Mouse (Mus musculus): ENCODE results near the gene Tmem135. TPM values are rescaled to one million over a fixed set of nuclear protein-coding genes. Genes with fewer than 3 reads are reported as not detected.

Tmem135 gene
- total and polyA plus RNA-seq, 3 experiments: 27.2 to 45.1 (median 43.2) TPM

DNA sequence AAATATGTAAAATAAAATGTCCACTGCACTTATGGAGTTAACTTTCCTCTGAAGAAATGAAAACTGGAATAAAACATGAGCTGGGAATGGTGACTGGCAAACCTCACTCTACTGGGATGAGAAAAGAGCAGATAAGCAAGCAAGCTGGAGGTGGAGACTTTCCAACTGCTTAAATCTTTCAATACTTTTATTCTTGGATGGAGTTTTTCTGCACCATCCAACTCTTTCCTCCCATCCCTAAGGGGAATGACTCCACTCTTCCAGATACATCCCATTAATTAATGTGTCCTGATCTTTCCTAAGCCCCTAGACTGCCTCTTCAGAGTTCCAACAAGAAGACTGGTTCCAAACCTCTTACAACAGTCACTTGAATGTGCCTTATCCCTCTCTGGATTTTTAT, 143.1 kb downstream of the Tmem135 start:
- intact Hi-C loops (cut with DNase I): loop anchor here (5.0 kb wide), 1 partner anchor 76 kb away; no protein-coding TSS in a partner anchor
- Histone ChIP-seq H3K9ac (ENCODE audit: low read depth, low read length) (no peak overlapping the region), H3K27me3 (ENCODE audit: control insufficient read depth, insufficient read depth, low read length) (no peaks in the 10 kb centered on the region), H3K4me1 (ENCODE audit: control insufficient read depth, insufficient read depth, low read length) (peaks cover 3% of the 10 kb centered on the region), H3K27ac (no peak overlapping the region), H3K36me3 (ENCODE audit: control insufficient read depth, insufficient read depth, low read length) (peaks cover 4% of the 10 kb centered on the region), H3K79me2 (replicated peaks; ENCODE audit: control insufficient read depth, insufficient read depth, low read length) (peaks cover 3% of the 10 kb centered on the region; the same call in 1 of the 2 replicates), H3K4me3 (no peak overlapping the region)
- TF ChIP-seq EP300 (IDR thresholded peaks at IDR 0.05; ENCODE audit: insufficient read depth, low read depth, low read length) (no peak), CTCF (IDR thresholded peaks at IDR 0.05) (no peak), POLR2A (IDR thresholded peaks at IDR 0.05; ENCODE audit: insufficient read depth, low read depth, low read length) (no peak)
- DNase-seq: no peak

DNA sequence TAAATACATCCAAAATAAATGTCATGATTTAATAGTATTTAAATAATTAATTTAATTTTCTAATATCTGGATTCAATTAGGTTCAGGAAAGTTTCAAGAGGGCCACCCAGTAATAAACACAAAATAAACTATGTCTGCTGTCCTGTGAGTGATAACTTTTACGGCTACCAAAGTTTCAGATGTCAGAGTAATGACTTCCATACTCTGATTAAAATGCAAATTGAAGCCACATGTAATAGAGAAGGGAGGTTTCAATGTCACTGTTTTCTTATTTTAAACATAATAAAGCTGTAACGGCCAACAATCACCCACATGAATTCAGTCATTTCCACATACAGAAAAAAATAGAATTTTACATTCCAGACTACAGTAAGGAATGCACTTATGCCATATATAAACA, 145.2 kb downstream of the Tmem135 start:
- H3K79me2 ChIP-seq (replicated peaks; ENCODE audit: control insufficient read depth, insufficient read depth, low read length): no peaks in the 10 kb centered on the region; the same call in 1 of the 2 replicates
- WGBS: 76% methylated on average over 2 of the region's 2 CpGs
- intact Hi-C loops (cut with DNase I): no loop called here
- 0 out of 2 replicates have a peak, but pooled peaks cover 2% of the 10 kb centered on the region for H3K36me3 ChIP-seq (ENCODE audit: control insufficient read depth, insufficient read depth, low read length)
- no peak overlapping the region for H3K4me3 ChIP-seq
- no peaks in the 10 kb centered on the region for H3K4me1 ChIP-seq (ENCODE audit: control insufficient read depth, insufficient read depth, low read length)
- TF ChIP-seq EP300 (IDR thresholded peaks at IDR 0.05; ENCODE audit: insufficient read depth, low read depth, low read length) (no peak), CTCF (IDR thresholded peaks at IDR 0.05) (no peak), POLR2A (IDR thresholded peaks at IDR 0.05; ENCODE audit: insufficient read depth, low read depth, low read length) (no peak)
- H3K27ac ChIP-seq: no peak overlapping the region
- no peak for DNase-seq
- no peaks in the 10 kb centered on the region for H3K27me3 ChIP-seq (ENCODE audit: control insufficient read depth, insufficient read depth, low read length)
- no peak overlapping the region for H3K9ac ChIP-seq (ENCODE audit: low read depth, low read length)

DNA sequence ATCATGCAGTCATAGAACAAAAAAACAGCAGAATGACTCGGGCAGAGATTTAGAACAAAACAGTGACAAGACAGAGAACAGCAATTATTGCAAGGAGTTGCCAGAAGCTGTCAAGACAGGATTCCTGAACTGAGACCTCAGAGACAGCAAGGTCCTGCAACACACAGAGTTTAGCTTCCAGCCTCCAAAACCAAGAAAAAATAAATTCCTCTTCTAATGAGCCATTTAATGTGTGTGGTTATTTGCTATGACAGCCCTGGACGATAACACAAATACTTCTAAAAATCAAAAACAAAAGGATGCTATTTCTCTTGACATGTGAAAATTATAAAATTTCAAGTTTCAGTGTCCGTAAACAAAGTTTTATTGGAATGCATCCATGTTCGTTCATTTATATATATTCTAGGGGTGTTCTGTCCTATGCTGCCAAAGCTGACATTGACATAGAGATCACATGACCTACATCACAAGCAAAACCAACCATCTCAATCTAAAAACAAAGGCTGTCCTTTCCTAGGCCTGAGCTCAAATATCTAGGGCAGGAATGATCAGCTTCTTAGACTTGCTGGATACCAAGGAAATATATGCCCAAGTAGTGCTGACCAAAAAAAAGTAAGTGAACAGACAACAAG, 146.0 kb downstream of the Tmem135 start:
- Histone ChIP-seq H3K79me2 (replicated peaks; ENCODE audit: control insufficient read depth, insufficient read depth, low read length) (no peaks in the 10 kb centered on the region; the same call in 1 of the 2 replicates), H3K27ac (no peak overlapping the region), H3K27me3 (ENCODE audit: control insufficient read depth, insufficient read depth, low read length) (no peaks in the 10 kb centered on the region), H3K4me3 (no peak overlapping the region), H3K36me3 (ENCODE audit: control insufficient read depth, insufficient read depth, low read length) (0 out of 2 replicates have a peak, but pooled peaks cover 2% of the 10 kb centered on the region), H3K9ac (ENCODE audit: low read depth, low read length) (no peak overlapping the region), H3K4me1 (ENCODE audit: control insufficient read depth, insufficient read depth, low read length) (no peaks in the 10 kb centered on the region)
- intact Hi-C loops (cut with DNase I): no loop called here
- DNase-seq: no peak
- 70% methylated on average over 4 of the region's 4 CpGs for WGBS
- TF ChIP-seq POLR2A (IDR thresholded peaks at IDR 0.05; ENCODE audit: insufficient read depth, low read depth, low read length) (no peak), CTCF (IDR thresholded peaks at IDR 0.05) (no peak), EP300 (IDR thresholded peaks at IDR 0.05; ENCODE audit: insufficient read depth, low read depth, low read length) (no peak)

GRCm38 (mm10) chr7:89253772-89254171, 150.2 kb downstream of the Tmem135 start:
- no peaks in the 10 kb centered on the region; the same call in 1 of the 2 replicates for H3K79me2 ChIP-seq (replicated peaks; ENCODE audit: control insufficient read depth, insufficient read depth, low read length)
- peaks cover 6% of the 10 kb centered on the region for H3K36me3 ChIP-seq (ENCODE audit: control insufficient read depth, insufficient read depth, low read length)
- 57% methylated on average over 3 of the region's 3 CpGs for WGBS
- H3K27me3 ChIP-seq (ENCODE audit: control insufficient read depth, insufficient read depth, low read length): no peaks in the 10 kb centered on the region
- no peak for DNase-seq
- H3K4me1 ChIP-seq (ENCODE audit: control insufficient read depth, insufficient read depth, low read length): peaks cover 2% of the 10 kb centered on the region; the same call in 1 of the 2 replicates
- H3K4me3 ChIP-seq: no peak overlapping the region
- no peak for TF ChIP-seq CTCF (IDR thresholded peaks at IDR 0.05)
- TF ChIP-seq POLR2A (IDR thresholded peaks at IDR 0.05; ENCODE audit: insufficient read depth, low read depth, low read length): no peak
- no peak for TF ChIP-seq EP300 (IDR thresholded peaks at IDR 0.05; ENCODE audit: insufficient read depth, low read depth, low read length)
- no peak overlapping the region for H3K27ac ChIP-seq
- intact Hi-C loops (cut with DNase I): no loop called here
- H3K9ac ChIP-seq (ENCODE audit: low read depth, low read length): no peak overlapping the region

- Histone ChIP-seq H3K27me3 (ENCODE audit: control insufficient read depth, insufficient read depth, low read length) (no peaks in the 10 kb centered on the region), H3K36me3 (ENCODE audit: control insufficient read depth, insufficient read depth, low read length) (peaks cover 7% of the 10 kb centered on the region), H3K79me2 (replicated peaks; ENCODE audit: control insufficient read depth, insufficient read depth, low read length) (no peaks in the 10 kb centered on the region; the same call in 1 of the 2 replicates), H3K4me3 (no peak overlapping the region), H3K9ac (ENCODE audit: low read depth, low read length) (no peak overlapping the region), H3K4me1 (ENCODE audit: control insufficient read depth, insufficient read depth, low read length) (peaks cover 2% of the 10 kb centered on the region; the same call in 1 of the 2 replicates), H3K27ac (no peak overlapping the region)
- TF ChIP-seq EP300 (IDR thresholded peaks at IDR 0.05; ENCODE audit: insufficient read depth, low read depth, low read length) (no peak), CTCF (IDR thresholded peaks at IDR 0.05) (no peak), POLR2A (IDR thresholded peaks at IDR 0.05; ENCODE audit: insufficient read depth, low read depth, low read length) (no peak)
- DNase-seq: no peak
- WGBS: 81% methylated on average over 2 of the region's 2 CpGs
- intact Hi-C loops (cut with DNase I): no loop called here
Measured at GRCm38 (mm10) chr7:89253317-89253716, 150.7 kb downstream of the Tmem135 start.

GRCm38 (mm10) chr7:89251880-89252453, 152.1 kb downstream of the Tmem135 start:
- TF ChIP-seq EP300 (IDR thresholded peaks at IDR 0.05; ENCODE audit: insufficient read depth, low read depth, low read length): no peak
- TF ChIP-seq CTCF (IDR thresholded peaks at IDR 0.05): no peak
- TF ChIP-seq POLR2A (IDR thresholded peaks at IDR 0.05; ENCODE audit: insufficient read depth, low read depth, low read length): no peak
- WGBS: 76% methylated on average over 4 of the region's 4 CpGs
- no peak overlapping the region for H3K4me3 ChIP-seq
- peaks cover 6% of the 10 kb centered on the region for H3K36me3 ChIP-seq (ENCODE audit: control insufficient read depth, insufficient read depth, low read length)
- intact Hi-C loops (cut with DNase I): no loop called here
- no peak overlapping the region for H3K9ac ChIP-seq (ENCODE audit: low read depth, low read length)
- H3K27me3 ChIP-seq (ENCODE audit: control insufficient read depth, insufficient read depth, low read length): no peaks in the 10 kb centered on the region
- no peaks in the 10 kb centered on the region; the same call in 1 of the 2 replicates for H3K79me2 ChIP-seq (replicated peaks; ENCODE audit: control insufficient read depth, insufficient read depth, low read length)
- no peak for DNase-seq
- H3K4me1 ChIP-seq (ENCODE audit: control insufficient read depth, insufficient read depth, low read length): peaks cover 2% of the 10 kb centered on the region
- H3K27ac ChIP-seq: no peak overlapping the region

All from heart, adult 2 months (tissue).